Mouse (Mus musculus) neural tube, embryonic 12.5 days (tissue): Measurements from ENCODE around the gene Lrrc75b. TPM values are rescaled to one million over a fixed set of nuclear protein-coding genes. Genes with fewer than 3 reads are reported as not detected.
A peak's percentile ranks its signal among the peaks of the same experiment; 100 is the strongest.
"Not testable (repeated sequence)": the region's sequence is repeated elsewhere in the genome, so short reads cannot be mapped to it uniquely, and the experiment has no call there.

ENCODE experiments used
- ATAC-seq: fragments of 200-750 bp; cut with Nextera tagmentation; 2 replicates; pipeline ENCODE4 v1.8.0; 2017; ENCODE audit warnings: low read depth, mild to moderate bottlenecking, moderate TSS enrichment, moderate library complexity; ENCODE audit not compliant: low FRiP score
- H3K27ac ChIP-seq: fragments of 300-500 bp; sonication (generic); 2 replicates; pipeline ENCODE4 v1.5.1; 2016
- H3K27me3 ChIP-seq: fragments of 300-500 bp; sonication (generic); replicated peaks from 2 replicates; pipeline ENCODE4 v1.6.1; 2016; ENCODE audit warnings: mild to moderate bottlenecking
- H3K36me3 ChIP-seq: fragments of 300-500 bp; sonication (generic); 2 replicates; pipeline ENCODE4 v1.6.1; 2016; ENCODE audit warnings: mild to moderate bottlenecking
- H3K4me1 ChIP-seq: fragments of 300-500 bp; sonication (generic); 2 replicates; pipeline ENCODE4 v1.6.1; 2016
- H3K4me2 ChIP-seq: fragments of 300-500 bp; sonication (generic); replicated peaks from 2 replicates; pipeline ENCODE4 v1.6.1; 2016; ENCODE audit warnings: mild to moderate bottlenecking
- H3K4me3 ChIP-seq: fragments of 300-500 bp; sonication (generic); 2 replicates; pipeline ENCODE4 v1.5.1; 2016
- H3K9ac ChIP-seq: fragments of 300-500 bp; sonication (generic); 2 replicates; pipeline ENCODE4 v1.6.1; 2016; ENCODE audit warnings: mild to moderate bottlenecking
- H3K9me3 ChIP-seq: fragments of 300-500 bp; sonication (generic); 2 replicates; pipeline ENCODE4 v1.6.1; 2016; ENCODE audit warnings: mild to moderate bottlenecking
- WGBS: fragments of 180-500 bp; shearing (Covaris S2); methylation state at CpG from one replicate; pipeline ENCODE4 v1.1.7; 2016; 5-methylcytosine and 5-hydroxymethylcytosine counted together
- polyA plus RNA-seq: library from polyadenylated mRNA; unstranded; fragments of >200 nt; fragmentation: Nextera tagmentation; extraction: Ambion mirVana; gene quantifications from 2 replicates; pipeline ENCODE4 v1.2.1, GENCODE M21; 2016

The Lrrc75b gene
- polyA plus RNA-seq, 1 experiment from 2014 or later: 16.7 TPM

- ATAC-seq, H3K27ac ChIP-seq, H3K4me1 ChIP-seq, H3K27me3 ChIP-seq, H3K9ac ChIP-seq, H3K4me2 ChIP-seq, H3K4me3 ChIP-seq, H3K9me3 ChIP-seq: not testable (repeated sequence)
- 94% methylated on average over 9 of the region's 9 CpGs for WGBS
- H3K36me3 ChIP-seq: peaks cover 51% of the 10 kb centered on the region
These were observed 34.7 kb downstream of the Lrrc75b start for GRCm38 (mm10) chr10:75525450-75525849.

GRCm38 (mm10) chr10:75521643-75522042, 38.5 kb downstream of the Lrrc75b start:
- Histone ChIP-seq H3K9ac (no peak overlapping the region), H3K36me3 (peaks cover 57% of the 10 kb centered on the region), H3K27me3 (no peaks in the 10 kb centered on the region), H3K27ac (no peak overlapping the region), H3K4me2 (no peak overlapping the region), H3K4me3 (no peak overlapping the region), H3K9me3 (no peaks in the 10 kb centered on the region), H3K4me1 (peaks cover 14% of the 10 kb centered on the region)
- WGBS: 97% methylated on average over 4 of the region's 4 CpGs
- ATAC-seq: no peak

GRCm38 (mm10) chr10:75520581-75520980, 39.5 kb downstream of the Lrrc75b start:
- H3K4me2 ChIP-seq: no peak overlapping the region
- no peak overlapping the region for H3K4me3 ChIP-seq
- H3K9ac ChIP-seq: no peak overlapping the region
- H3K27ac ChIP-seq: no peak overlapping the region
- H3K36me3 ChIP-seq: peaks cover 50% of the 10 kb centered on the region
- ATAC-seq: no peak
- 95% methylated on average over 5 of the region's 5 CpGs for WGBS
- no peaks in the 10 kb centered on the region for H3K9me3 ChIP-seq
- H3K4me1 ChIP-seq: peaks cover 25% of the 10 kb centered on the region
- no peaks in the 10 kb centered on the region for H3K27me3 ChIP-seq

- peak within 1 kb of the TSS; percentile 82; the same call in 1 of the 2 replicates for H3K27ac ChIP-seq
- H3K36me3 ChIP-seq: peaks cover 28% of the 10 kb centered on the region
- under 1% methylated on average over 20 of the region's 20 CpGs for WGBS
- ATAC-seq: peak; percentile 94
- no peaks in the 10 kb centered on the region for H3K27me3 ChIP-seq
- peak within 1 kb of the TSS; percentile 77 for H3K4me2 ChIP-seq
- H3K4me3 ChIP-seq: peak within 1 kb of the TSS; percentile 79
- peak within 1 kb of the TSS; percentile 83 for H3K9ac ChIP-seq
- peaks cover 26% of the 10 kb centered on the region for H3K4me1 ChIP-seq
- H3K9me3 ChIP-seq: no peaks in the 10 kb centered on the region
These were observed 42.4 kb downstream of the Lrrc75b start, which contains the start of gene Gucd1 for GRCm38 (mm10) chr10:75517758-75518143. Gene Gucd1, minus strand, starts transcription at chr10:75517972.

GRCm38 (mm10) chr10:75517073-75517757, 42.9 kb downstream of the Lrrc75b start, which contains the start of gene Snrpd3:
Gene Snrpd3, plus strand, starts transcription at chr10:75517551.
- Histone ChIP-seq H3K9me3 (no peaks in the 10 kb centered on the region), H3K36me3 (peaks cover 30% of the 10 kb centered on the region), H3K27me3 (no peaks in the 10 kb centered on the region), H3K9ac (peak within 1 kb of the TSS; percentile 83), H3K27ac (peak within 1 kb of the TSS; percentile 82; the same call in 1 of the 2 replicates), H3K4me3 (peak within 1 kb of the TSS; percentile 79), H3K4me1 (peaks cover 26% of the 10 kb centered on the region), H3K4me2 (peak within 1 kb of the TSS; percentile 77)
- 2% methylated on average over 47 of the region's 52 CpGs for WGBS
- ATAC-seq: peak; percentile 97

GRCm38 (mm10) chr10:75516724-75517072, 43.4 kb downstream of the Lrrc75b start:
- H3K9ac ChIP-seq: peak overlapping the region; percentile 83
- peak overlapping the region; percentile 77 for H3K4me2 ChIP-seq
- H3K27ac ChIP-seq: peak overlapping the region; percentile 82; the same call in 1 of the 2 replicates
- H3K4me1 ChIP-seq: peaks cover 26% of the 10 kb centered on the region
- under 1% methylated on average over 12 of the region's 12 CpGs for WGBS
- peaks cover 31% of the 10 kb centered on the region for H3K36me3 ChIP-seq
- ATAC-seq: no peak
- H3K4me3 ChIP-seq: peak overlapping the region; percentile 79
- no peaks in the 10 kb centered on the region for H3K9me3 ChIP-seq
- no peaks in the 10 kb centered on the region for H3K27me3 ChIP-seq

- Histone ChIP-seq H3K36me3 (peaks cover 31% of the 10 kb centered on the region), H3K4me3 (peak overlapping the region; percentile 79), H3K9ac (peak overlapping the region; percentile 83), H3K27ac (0 out of 2 replicates have a peak overlapping the region, but pooled peaks have one; percentile 82), H3K4me2 (peak overlapping the region; percentile 77), H3K9me3 (no peaks in the 10 kb centered on the region), H3K27me3 (no peaks in the 10 kb centered on the region), H3K4me1 (peaks cover 26% of the 10 kb centered on the region)
- 32% methylated on average over 8 of the region's 8 CpGs for WGBS
- no peak for ATAC-seq
These were observed 43.9 kb downstream of the Lrrc75b start for GRCm38 (mm10) chr10:75516038-75516723.

GRCm38 (mm10) chr10:75515216-75516037, 44.7 kb downstream of the Lrrc75b start:
- no peaks in the 10 kb centered on the region for H3K27me3 ChIP-seq
- H3K4me2 ChIP-seq: peak overlapping the region; percentile 77; the same call in 1 of the 2 replicates
- H3K4me3 ChIP-seq: no peak overlapping the region
- no peaks in the 10 kb centered on the region for H3K9me3 ChIP-seq
- H3K27ac ChIP-seq: no peak overlapping the region
- ATAC-seq: no peak
- H3K9ac ChIP-seq: no peak overlapping the region
- H3K36me3 ChIP-seq: peaks cover 31% of the 10 kb centered on the region
- peaks cover 24% of the 10 kb centered on the region for H3K4me1 ChIP-seq
- WGBS: 85% methylated on average over 4 of the region's 4 CpGs

- Histone ChIP-seq H3K9ac (no peak overlapping the region), H3K36me3 (peaks cover 31% of the 10 kb centered on the region), H3K27me3 (no peaks in the 10 kb centered on the region), H3K4me3 (no peak overlapping the region), H3K9me3 (no peaks in the 10 kb centered on the region), H3K27ac (no peak overlapping the region), H3K4me1 (peaks cover 22% of the 10 kb centered on the region), H3K4me2 (no peak overlapping the region)
- ATAC-seq: no peak
- WGBS: 75% methylated on average over 7 of the region's 7 CpGs
These were observed 45.8 kb downstream of the Lrrc75b start for GRCm38 (mm10) chr10:75514361-75514760.

GRCm38 (mm10) chr10:75513306-75514067, 46.6 kb downstream of the Lrrc75b start:
- H3K4me3 ChIP-seq: no peak overlapping the region
- WGBS: 92% methylated on average over 8 of the region's 8 CpGs
- no peak overlapping the region for H3K9ac ChIP-seq
- no peak for ATAC-seq
- H3K4me1 ChIP-seq: peaks cover 13% of the 10 kb centered on the region
- peaks cover 39% of the 10 kb centered on the region for H3K36me3 ChIP-seq
- H3K27ac ChIP-seq: no peak overlapping the region
- H3K27me3 ChIP-seq: no peaks in the 10 kb centered on the region
- H3K4me2 ChIP-seq: no peak overlapping the region
- H3K9me3 ChIP-seq: no peaks in the 10 kb centered on the region

GRCm38 (mm10) chr10:75512796-75513195, 47.3 kb downstream of the Lrrc75b start:
- WGBS: 89% methylated on average over 7 of the region's 7 CpGs
- no peak for ATAC-seq
- peaks cover 46% of the 10 kb centered on the region for H3K36me3 ChIP-seq
- no peak overlapping the region for H3K4me2 ChIP-seq
- H3K27ac ChIP-seq: no peak overlapping the region
- H3K4me3 ChIP-seq: no peak overlapping the region
- no peaks in the 10 kb centered on the region for H3K9me3 ChIP-seq
- peaks cover 13% of the 10 kb centered on the region for H3K4me1 ChIP-seq
- H3K27me3 ChIP-seq: no peaks in the 10 kb centered on the region
- H3K9ac ChIP-seq: no peak overlapping the region
